Mouse (Mus musculus) thymus, adult 2 months (tissue): ENCODE results near the gene Dchs2. TPM values are rescaled to one million over a fixed set of nuclear protein-coding genes. Genes with fewer than 3 reads are reported as not detected.

Source experiments
- DNase-seq: peaks from one replicate; pipeline ENCODE4 v3.0.0; 2021
- H3K27ac ChIP-seq: fragments of 200-500 bp; 2 replicates; pipeline ENCODE4 v1.5.1; 2012; ENCODE audit warnings: low read length, control low read depth; ENCODE audit not compliant: control insufficient read depth, insufficient read depth
- H3K27me3 ChIP-seq: fragments of 200-500 bp; 2 replicates; pipeline ENCODE4 v1.6.1; 2012; ENCODE audit warnings: mild to moderate bottlenecking, low read length, moderate library complexity, mixed read lengths; ENCODE audit not compliant: control insufficient read depth, insufficient read depth
- H3K36me3 ChIP-seq: fragments of 200-500 bp; 2 replicates; pipeline ENCODE4 v1.6.1; 2012; ENCODE audit warnings: mild to moderate bottlenecking, low read length, moderate library complexity; ENCODE audit not compliant: control insufficient read depth, insufficient read depth
- H3K4me1 ChIP-seq: fragments of 200-500 bp; replicated peaks from 2 replicates; pipeline ENCODE4 v1.6.1; 2012; ENCODE audit warnings: low read length; ENCODE audit not compliant: control insufficient read depth, insufficient read depth
- H3K4me3 ChIP-seq: fragments of 200-500 bp; 2 replicates; pipeline ENCODE4 v1.5.1; 2012; ENCODE audit warnings: mild to moderate bottlenecking, low read length, control low read depth, moderate library complexity; ENCODE audit not compliant: control insufficient read depth, insufficient read depth
- CTCF ChIP-seq: fragments of 200-500 bp; IDR thresholded peaks from 2 replicates; pipeline ENCODE4 v1.5.1; 2012; ENCODE audit warnings: mild to moderate bottlenecking, control low read depth, low read length, moderate library complexity, borderline replicate concordance; ENCODE audit not compliant: control insufficient read depth, poor library complexity, insufficient read depth; ENCODE audit errors: extremely low read depth
- POLR2A ChIP-seq: fragments of 200-500 bp; IDR thresholded peaks from 2 replicates; pipeline ENCODE4 v1.6.1; 2012; ENCODE audit warnings: mild to moderate bottlenecking, low read length, control low read depth, moderate library complexity; ENCODE audit not compliant: control insufficient read depth, poor library complexity, insufficient read depth; ENCODE audit errors: extremely low read depth
- WGBS: fragments of 180-500 bp; shearing (Covaris S2); methylation state at CpG from one replicate; pipeline ENCODE4 v1.1.7; 2018; 5-methylcytosine and 5-hydroxymethylcytosine counted together
- polyA plus RNA-seq: library from polyadenylated mRNA; depleted of rRNA; stranded (reverse); fragments of >200 nt; gene quantifications from 2 replicates; pipeline ENCODE4 v1.2.3, GENCODE M21; 2012

Gene Dchs2
- polyA plus RNA-seq, 1 experiment: 0.31 TPM

DNA sequence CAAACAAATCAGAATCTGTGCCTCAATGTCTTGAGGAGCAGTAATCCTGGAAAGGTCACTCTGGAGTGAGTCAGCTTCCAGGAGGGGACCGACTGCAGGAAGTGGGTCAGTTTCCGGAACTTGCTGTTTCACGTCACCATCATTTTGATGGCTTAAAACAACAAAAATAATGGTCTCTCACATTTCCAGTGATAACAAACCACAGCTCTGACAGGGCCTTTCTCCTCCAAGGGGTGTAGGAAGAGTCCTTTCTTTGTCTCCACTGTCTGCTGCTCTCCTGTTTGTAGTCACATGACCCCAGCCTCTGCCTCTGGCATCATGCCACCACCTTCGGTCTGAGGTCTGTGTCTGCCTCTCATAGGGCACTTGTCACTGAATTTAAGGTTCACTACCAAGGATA, 106.7 kb downstream of the Dchs2 start:
- WGBS: 41% methylated on average over 4 of the region's 4 CpGs
- H3K4me1 ChIP-seq: no peaks in the 10 kb centered on the region
- H3K27ac ChIP-seq: no peak overlapping the region
- no peak for DNase-seq
- TF ChIP-seq POLR2A: no peak
- no peak for TF ChIP-seq CTCF
- no peak overlapping the region for H3K4me3 ChIP-seq
- H3K36me3 ChIP-seq: no peaks in the 10 kb centered on the region
- no peaks in the 10 kb centered on the region for H3K27me3 ChIP-seq

DNA sequence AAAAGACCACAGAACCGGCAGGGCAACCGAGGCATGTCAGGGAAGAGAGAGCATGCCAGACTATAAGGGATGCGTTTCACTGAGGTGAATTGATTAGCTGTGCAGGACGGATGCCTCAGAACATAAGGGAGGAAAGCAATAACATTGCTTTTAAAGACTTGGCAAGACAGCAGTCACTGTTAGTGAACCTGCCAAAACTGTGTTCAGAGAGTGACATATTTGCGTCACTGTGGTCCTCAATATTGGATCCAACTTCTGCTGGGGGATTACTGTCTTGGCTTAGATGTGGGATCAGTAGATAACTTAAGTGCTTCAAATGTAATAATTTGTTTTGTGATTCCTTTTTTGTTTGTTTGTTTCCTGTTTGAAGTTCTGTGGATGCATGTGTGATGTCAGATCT, 107.3 kb downstream of the Dchs2 start:
- TF ChIP-seq POLR2A: no peak
- no peak for TF ChIP-seq CTCF
- Histone ChIP-seq H3K4me1 (no peaks in the 10 kb centered on the region), H3K4me3 (no peak overlapping the region), H3K27ac (no peak overlapping the region), H3K36me3 (no peaks in the 10 kb centered on the region), H3K27me3 (no peaks in the 10 kb centered on the region)
- WGBS: 87% methylated on average over 5 of the region's 5 CpGs
- DNase-seq: no peak

DNA sequence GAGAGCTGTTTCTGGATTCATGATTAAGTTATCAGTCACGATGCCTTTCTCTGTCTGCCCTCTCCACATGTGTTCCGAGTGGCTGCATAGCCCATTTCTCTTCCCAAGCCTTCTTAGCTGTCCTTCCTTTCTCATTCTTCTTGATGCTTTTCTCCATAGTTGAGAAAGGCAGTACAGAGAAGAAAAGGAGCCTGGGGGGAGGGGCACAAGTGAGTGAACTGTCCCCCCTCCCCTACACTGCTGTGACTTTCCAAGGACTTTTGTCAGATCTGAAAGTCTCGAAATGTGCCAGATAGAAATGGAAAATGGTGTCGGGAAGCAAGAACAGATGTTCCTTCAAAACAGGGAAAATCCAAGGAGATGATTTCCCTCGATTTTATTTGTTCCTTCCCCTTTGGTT, 118.8 kb downstream of the Dchs2 start:
- no peak overlapping the region for H3K4me3 ChIP-seq
- no peak overlapping the region for H3K27ac ChIP-seq
- no peaks in the 10 kb centered on the region for H3K27me3 ChIP-seq
- DNase-seq: no peak
- WGBS: 83% methylated on average over 5 of the region's 5 CpGs
- no peaks in the 10 kb centered on the region for H3K36me3 ChIP-seq
- H3K4me1 ChIP-seq: no peaks in the 10 kb centered on the region
- TF ChIP-seq CTCF (no peak), POLR2A (no peak)

DNA sequence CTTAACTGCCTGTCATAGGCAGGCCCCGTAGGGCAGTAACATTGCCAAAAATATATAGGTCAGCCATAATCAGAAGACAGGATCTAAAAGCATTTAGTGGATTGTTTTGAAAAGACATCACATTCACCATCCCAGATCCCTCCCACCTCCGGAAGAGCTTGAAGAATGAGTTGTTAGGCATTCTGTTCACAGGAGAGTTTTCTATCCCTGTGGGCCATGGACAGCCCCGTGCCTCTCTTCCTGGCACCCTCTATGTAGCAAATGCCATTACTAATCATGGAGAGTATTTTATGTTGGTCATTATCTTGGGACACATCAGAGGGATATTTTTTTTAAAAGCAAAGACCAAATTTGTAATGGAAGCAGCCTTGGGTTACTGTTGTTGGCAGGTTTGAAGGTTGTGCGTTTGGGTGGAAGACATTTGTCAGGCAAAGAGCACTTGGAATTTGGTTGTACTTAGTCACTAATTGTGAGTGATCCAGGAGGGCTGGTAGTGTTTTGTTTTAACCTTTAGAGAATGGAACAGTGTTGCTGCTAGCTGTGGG, 122.3 kb downstream of the Dchs2 start:
- no peak for DNase-seq
- TF ChIP-seq CTCF (no peak), POLR2A (no peak)
- H3K27me3 ChIP-seq: no peaks in the 10 kb centered on the region
- WGBS: 90% methylated on average over 4 of the region's 4 CpGs
- H3K27ac ChIP-seq: no peak overlapping the region
- no peak overlapping the region for H3K4me3 ChIP-seq
- no peaks in the 10 kb centered on the region for H3K36me3 ChIP-seq
- H3K4me1 ChIP-seq: no peaks in the 10 kb centered on the region

DNA sequence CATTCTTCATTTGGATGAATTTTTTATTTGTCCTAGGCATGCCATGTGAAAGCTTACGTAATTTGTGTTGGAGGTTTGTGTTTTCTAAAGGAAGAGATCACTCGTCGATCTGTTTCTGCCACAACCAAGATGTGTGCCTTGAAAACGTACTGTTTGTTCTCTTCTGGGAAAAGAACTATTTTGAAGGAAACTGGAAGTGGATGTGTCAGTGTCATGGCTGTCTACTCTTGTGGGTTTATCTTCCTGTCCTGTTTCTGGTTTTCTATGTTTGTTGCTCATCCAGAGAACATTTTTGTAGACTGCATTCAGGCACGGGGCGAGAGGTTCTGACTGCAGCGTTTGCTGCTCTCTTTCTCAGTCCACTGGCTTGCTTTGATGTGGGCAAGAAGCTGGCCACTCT, 124.2 kb downstream of the Dchs2 start:
- WGBS: 30% methylated on average over 7 of the region's 7 CpGs

DNA sequence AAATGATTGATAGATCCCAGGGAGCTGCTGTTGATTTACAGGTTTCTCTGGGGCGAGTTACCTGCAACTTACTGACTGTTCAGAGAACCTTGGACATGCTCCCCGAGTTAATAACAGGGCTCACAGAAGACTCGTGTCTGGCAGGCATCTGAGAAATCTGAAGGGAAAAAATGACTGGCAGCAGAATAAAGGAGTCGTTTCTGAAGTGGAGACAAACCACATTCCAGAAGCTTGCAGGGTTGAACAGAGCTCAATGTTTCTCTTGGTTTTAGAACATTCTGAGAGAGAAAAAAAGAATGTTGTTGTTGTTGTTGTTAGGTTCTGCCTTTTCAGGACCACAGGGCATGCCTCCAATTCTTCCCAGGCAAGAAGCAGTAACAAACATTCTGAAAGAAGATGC, 131.7 kb downstream of the Dchs2 start:
- H3K4me1 ChIP-seq: no peaks in the 10 kb centered on the region
- no peak for TF ChIP-seq POLR2A
- no peak for TF ChIP-seq CTCF
- no peaks in the 10 kb centered on the region for H3K36me3 ChIP-seq
- 83% methylated on average over 4 of the region's 4 CpGs for WGBS
- H3K4me3 ChIP-seq: no peak overlapping the region
- DNase-seq: no peak
- no peaks in the 10 kb centered on the region for H3K27me3 ChIP-seq
- no peak overlapping the region for H3K27ac ChIP-seq

More for the DNA sequence above, 124.2 kb downstream of the Dchs2 start:
- no peak overlapping the region for H3K4me3 ChIP-seq
- DNase-seq: no peak
- H3K27me3 ChIP-seq: no peaks in the 10 kb centered on the region
- H3K36me3 ChIP-seq: no peaks in the 10 kb centered on the region
- H3K27ac ChIP-seq: no peak overlapping the region
- TF ChIP-seq POLR2A: no peak
- no peak for TF ChIP-seq CTCF
- no peaks in the 10 kb centered on the region for H3K4me1 ChIP-seq

DNA sequence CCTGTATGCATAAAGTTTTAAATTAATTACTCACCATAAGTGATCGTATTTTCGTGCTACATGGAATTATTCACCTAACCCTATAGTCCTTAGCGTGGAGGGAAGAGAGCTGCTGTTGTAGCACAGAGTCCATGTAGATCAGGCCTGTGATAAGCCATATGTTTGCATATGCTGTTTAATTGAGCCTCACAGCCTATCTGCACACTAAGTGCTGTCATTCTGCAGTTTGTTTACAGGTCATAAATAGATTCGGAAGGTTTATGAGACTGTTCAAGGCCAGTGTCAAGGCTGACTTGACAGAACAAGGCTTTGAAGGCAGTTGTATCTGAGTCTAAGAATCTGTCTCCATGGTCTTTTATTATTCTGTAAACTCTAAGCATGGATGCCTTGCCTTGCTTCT, 138.3 kb downstream of the Dchs2 start:
- no peak overlapping the region for H3K27ac ChIP-seq
- H3K36me3 ChIP-seq: no peaks in the 10 kb centered on the region
- no peaks in the 10 kb centered on the region for H3K4me1 ChIP-seq
- WGBS: 92% methylated on average over 4 of the region's 4 CpGs
- no peaks in the 10 kb centered on the region for H3K27me3 ChIP-seq
- DNase-seq: no peak
- TF ChIP-seq POLR2A (no peak), CTCF (no peak)
- no peak overlapping the region for H3K4me3 ChIP-seq
